Mouse (Mus musculus) midbrain, embryonic 15.5 days (tissue): Measurements from ENCODE around the gene B3gntl1. TPM values are rescaled to one million over a fixed set of nuclear protein-coding genes. Genes with fewer than 3 reads are reported as not detected.
"Not testable (repeated sequence)": the region's sequence is repeated elsewhere in the genome, so short reads cannot be mapped to it uniquely, and the experiment has no call there.

Experiments used
- ATAC-seq: fragments of 200-750 bp; cut with Nextera tagmentation; replicated peaks from 2 replicates; pipeline ENCODE4 v1.8.0; 2017; ENCODE audit warnings: moderate TSS enrichment
- H3K27ac ChIP-seq: fragments of 300-500 bp; sonication (generic); 2 replicates; pipeline ENCODE4 v1.5.1; 2015; ENCODE audit warnings: mild to moderate bottlenecking, inconsistent platforms
- H3K27me3 ChIP-seq: fragments of 300-500 bp; sonication (generic); replicated peaks from 2 replicates; pipeline ENCODE4 v1.6.1; 2015; ENCODE audit warnings: inconsistent platforms
- H3K36me3 ChIP-seq: fragments of 300-500 bp; sonication (generic); replicated peaks from 2 replicates; pipeline ENCODE4 v1.6.1; 2015; ENCODE audit warnings: inconsistent platforms
- H3K4me1 ChIP-seq: fragments of 300-500 bp; sonication (generic); 2 replicates; pipeline ENCODE4 v1.6.1; 2015; ENCODE audit warnings: inconsistent platforms
- H3K4me2 ChIP-seq: fragments of 300-500 bp; sonication (generic); 2 replicates; pipeline ENCODE4 v1.6.1; 2015; ENCODE audit warnings: inconsistent platforms, mild to moderate bottlenecking, moderate library complexity
- H3K4me3 ChIP-seq: fragments of 300-500 bp; sonication (generic); 2 replicates; pipeline ENCODE4 v1.5.1; 2015; ENCODE audit warnings: mild to moderate bottlenecking, inconsistent platforms
- H3K9ac ChIP-seq: fragments of 300-500 bp; sonication (generic); 2 replicates; pipeline ENCODE4 v1.6.1; 2015; ENCODE audit warnings: mild to moderate bottlenecking, inconsistent platforms
- H3K9me3 ChIP-seq: fragments of 300-500 bp; sonication (generic); 2 replicates; pipeline ENCODE4 v1.6.1; 2016; ENCODE audit warnings: inconsistent platforms
- WGBS: fragments of 180-500 bp; shearing (Covaris S2); methylation state at CpG from one replicate; pipeline ENCODE4 v1.1.7; 2015; ENCODE audit warnings: mixed read lengths; 5-methylcytosine and 5-hydroxymethylcytosine counted together
- polyA plus RNA-seq: library from polyadenylated mRNA; unstranded; fragments of >200 nt; fragmentation: Nextera tagmentation; extraction: Ambion mirVana; gene quantifications from 2 replicates; pipeline ENCODE4 v1.2.1, GENCODE M21; 2015

Gene B3gntl1
- polyA plus RNA-seq, 1 experiment from 2014 or later: 7.3 TPM

DNA sequence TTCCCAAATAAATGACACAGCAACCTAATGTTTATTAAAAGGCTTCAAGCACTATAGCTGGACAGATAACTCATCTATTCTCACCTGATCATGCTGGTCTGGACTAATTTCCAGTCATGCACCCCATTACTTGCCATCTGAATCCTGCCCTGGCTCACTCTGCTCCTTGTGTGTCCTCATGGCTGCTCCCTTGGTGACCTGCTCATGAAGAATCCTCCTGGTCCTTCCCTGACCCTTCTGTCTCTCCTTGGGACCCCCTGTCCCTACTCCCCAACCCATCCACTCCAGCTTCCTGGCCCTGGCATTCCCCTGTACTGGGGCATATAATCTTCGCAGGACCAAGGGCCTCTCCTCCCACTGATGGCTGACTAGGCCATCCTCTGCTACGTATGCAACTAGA is 3.9 kb upstream of the B3gntl1 start:
- Histone ChIP-seq H3K27ac (no peak overlapping the region), H3K36me3 (no peaks in the 10 kb centered on the region), H3K4me2 (no peak overlapping the region), H3K4me3 (no peak overlapping the region), H3K9ac (no peak overlapping the region), H3K27me3 (no peaks in the 10 kb centered on the region), H3K4me1 (peaks cover 9% of the 10 kb centered on the region; the same call in 1 of the 2 replicates), H3K9me3 (no peaks in the 10 kb centered on the region)
- WGBS: 89% methylated on average over 2 of the region's 2 CpGs
- no peak for ATAC-seq

DNA sequence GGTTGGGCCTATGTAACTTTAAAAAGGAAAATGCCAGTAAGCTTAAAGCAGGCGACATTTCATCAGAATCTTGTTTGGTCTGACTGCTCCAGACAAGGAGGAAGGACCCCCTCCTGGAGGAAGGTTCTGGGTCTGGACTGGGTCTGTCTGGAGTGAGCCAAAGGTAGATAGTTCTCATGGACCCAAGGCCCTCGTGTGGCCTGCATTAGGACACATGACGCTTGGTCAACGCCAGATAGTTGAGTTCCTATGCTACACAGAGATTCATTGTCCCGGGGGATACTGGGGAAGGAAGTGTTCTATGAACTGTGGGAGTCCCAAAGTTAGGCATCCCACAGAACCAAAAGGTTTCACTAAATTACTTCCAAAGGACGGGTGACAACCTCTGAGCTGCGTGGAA is 676 bp upstream of the B3gntl1 start:
- Histone ChIP-seq H3K4me1 (peaks cover 9% of the 10 kb centered on the region; the same call in 1 of the 2 replicates), H3K36me3 (no peaks in the 10 kb centered on the region), H3K4me2 (peak overlapping the region; percentile 57), H3K9ac (peak overlapping the region; percentile 78), H3K4me3 (peak overlapping the region; percentile 72), H3K27ac (peak overlapping the region; percentile 94), H3K27me3 (no peaks in the 10 kb centered on the region), H3K9me3 (no peaks in the 10 kb centered on the region)
- 70% methylated on average over 7 of the region's 7 CpGs for WGBS
- peak; percentile 18 for ATAC-seq

DNA sequence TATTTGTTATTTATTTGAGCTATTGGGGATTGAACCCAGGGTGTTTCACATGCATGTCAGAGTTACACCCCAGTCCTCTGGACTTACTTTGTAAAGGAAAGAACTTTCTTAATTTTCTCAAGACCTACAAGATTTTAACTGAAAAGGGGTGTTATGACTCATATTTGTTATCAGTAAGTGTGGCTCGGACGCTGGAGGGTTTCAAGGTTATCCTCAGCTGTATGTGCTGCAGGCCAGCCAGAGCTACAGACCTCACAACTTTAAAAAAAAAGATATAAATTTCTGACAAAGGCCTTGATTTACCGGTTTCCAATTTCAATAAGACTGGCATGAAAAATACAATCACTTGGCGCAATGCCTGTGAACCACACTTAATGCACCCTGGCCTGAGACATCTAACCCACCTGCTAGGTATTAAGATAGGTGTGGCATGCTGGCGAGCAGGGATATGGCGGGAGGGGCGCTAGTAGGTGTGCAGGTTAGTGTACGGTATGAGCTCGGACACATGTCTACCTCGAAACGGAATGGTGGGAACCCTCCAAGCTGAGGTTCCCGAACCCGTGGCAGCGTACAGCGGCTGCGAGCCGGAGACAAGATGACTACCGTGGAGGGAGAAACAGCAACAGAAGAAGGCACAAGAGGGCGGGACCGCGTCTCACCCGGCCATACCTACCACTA is 502 bp downstream of the B3gntl1 start:
- peaks cover 9% of the 10 kb centered on the region; the same call in 1 of the 2 replicates for H3K4me1 ChIP-seq
- no peaks in the 10 kb centered on the region for H3K36me3 ChIP-seq
- ATAC-seq: peak; percentile 76
- H3K9ac ChIP-seq: peak overlapping the region; percentile 78
- H3K27me3 ChIP-seq: no peaks in the 10 kb centered on the region
- no peaks in the 10 kb centered on the region for H3K9me3 ChIP-seq
- peak overlapping the region; percentile 94 for H3K27ac ChIP-seq
- H3K4me3 ChIP-seq: peak overlapping the region; percentile 72
- WGBS: 3% methylated on average over 22 of the region's 22 CpGs
- H3K4me2 ChIP-seq: peak overlapping the region; percentile 57

DNA sequence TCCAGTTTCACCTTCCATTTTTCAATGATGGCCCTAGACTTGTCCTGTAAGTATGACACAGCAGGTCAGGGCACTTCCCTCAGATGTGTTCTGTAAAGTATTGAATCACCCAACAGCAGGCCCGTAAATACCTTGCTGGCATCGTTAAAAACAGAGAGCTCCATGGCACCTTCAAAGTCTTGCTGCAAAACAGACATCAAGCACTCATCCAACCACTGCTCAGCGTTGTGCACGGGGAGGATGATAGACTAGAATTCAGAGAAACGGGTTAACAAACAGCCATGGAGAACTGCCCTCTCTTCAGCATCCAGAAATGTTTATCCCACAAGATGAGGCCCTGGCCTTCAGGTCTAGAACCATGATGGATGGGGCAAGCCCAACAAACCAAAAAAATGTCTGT is 2.0 kb downstream of the B3gntl1 start:
- Histone ChIP-seq H3K27ac (no peak overlapping the region), H3K4me2 (no peak overlapping the region), H3K4me3 (no peak overlapping the region), H3K4me1 (peaks cover 9% of the 10 kb centered on the region; the same call in 1 of the 2 replicates), H3K27me3 (no peaks in the 10 kb centered on the region), H3K36me3 (no peaks in the 10 kb centered on the region), H3K9ac (no peak overlapping the region), H3K9me3 (no peaks in the 10 kb centered on the region)
- ATAC-seq: no peak
- 95% methylated on average over 5 of the region's 5 CpGs for WGBS

DNA sequence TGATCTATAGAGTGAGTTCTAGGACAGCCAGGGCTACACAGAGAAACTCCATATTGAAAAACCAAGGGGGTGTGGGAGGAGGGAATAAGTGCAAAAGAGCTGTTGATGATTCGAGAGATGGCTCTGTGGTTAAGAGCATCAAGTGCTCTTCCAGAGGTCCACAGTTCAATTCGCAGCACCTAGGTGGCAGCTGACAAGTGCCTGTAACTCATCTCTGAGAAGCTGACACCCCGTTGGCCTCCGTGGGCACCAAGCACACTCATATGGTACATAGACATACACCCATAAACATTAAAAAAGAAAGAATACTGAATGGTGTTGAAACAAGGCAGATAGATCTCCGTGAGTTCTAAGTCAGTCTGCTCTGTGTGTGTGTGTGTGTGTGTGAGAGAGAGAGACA is 4.2 kb downstream of the B3gntl1 start:
- Histone ChIP-seq H3K4me1 (peaks cover 8% of the 10 kb centered on the region; the same call in 1 of the 2 replicates), H3K27ac (no peak overlapping the region), H3K27me3 (no peaks in the 10 kb centered on the region), H3K4me2 (no peak overlapping the region), H3K9ac (no peak overlapping the region), H3K4me3 (no peak overlapping the region), H3K9me3 (no peaks in the 10 kb centered on the region), H3K36me3 (no peaks in the 10 kb centered on the region)
- 95% methylated on average over 5 of the region's 5 CpGs for WGBS
- no peak for ATAC-seq

DNA sequence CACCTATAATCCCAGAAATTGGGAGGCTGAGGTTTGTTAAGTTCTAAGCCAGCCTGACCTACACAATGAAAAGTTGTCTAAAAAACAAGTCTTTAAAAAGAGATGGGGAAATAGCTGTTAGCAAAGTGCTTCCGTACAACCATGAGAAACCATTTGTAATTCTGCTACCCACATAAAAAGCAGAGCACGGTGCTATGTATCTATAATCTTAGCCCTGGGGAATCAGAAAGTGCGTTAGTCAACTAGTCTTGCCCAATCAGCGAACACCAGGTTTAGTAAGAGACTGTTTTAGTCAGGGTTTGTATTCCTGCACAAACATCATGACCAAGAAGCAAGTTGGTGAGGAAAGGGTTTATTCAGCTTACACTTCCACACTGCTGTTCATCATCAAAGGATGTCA is 5.4 kb downstream of the B3gntl1 start:
- no peak for ATAC-seq
- no peaks in the 10 kb centered on the region for H3K9me3 ChIP-seq
- no peak overlapping the region for H3K4me3 ChIP-seq
- no peaks in the 10 kb centered on the region for H3K27me3 ChIP-seq
- H3K4me2 ChIP-seq: no peak overlapping the region
- H3K36me3 ChIP-seq: no peaks in the 10 kb centered on the region
- no peak overlapping the region for H3K27ac ChIP-seq
- 94% methylated on average over 4 of the region's 4 CpGs for WGBS
- peaks cover 6% of the 10 kb centered on the region; the same call in 1 of the 2 replicates for H3K4me1 ChIP-seq
- no peak overlapping the region for H3K9ac ChIP-seq

DNA sequence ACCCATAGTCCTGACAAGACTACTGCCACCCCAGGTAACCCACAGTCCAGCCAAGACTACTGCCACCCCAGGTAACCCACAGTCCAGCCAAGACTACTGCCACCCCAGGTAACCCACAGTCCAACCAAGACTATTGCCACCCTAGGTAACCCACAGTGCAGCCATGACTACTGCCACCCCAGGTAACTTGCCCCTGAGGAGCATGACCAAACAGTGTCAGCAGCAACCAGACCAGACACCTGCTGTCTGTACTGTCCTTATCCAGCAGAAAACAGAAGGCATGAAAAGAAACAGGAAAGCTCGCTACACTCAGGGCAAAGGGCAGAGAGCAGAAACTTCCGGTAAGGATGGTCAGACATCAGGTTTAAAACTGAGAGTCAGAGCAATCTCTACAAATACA is 11.8 kb downstream of the B3gntl1 start:
- ATAC-seq: no peak
- 81% methylated on average over 2 of the region's 2 CpGs for WGBS
- Histone ChIP-seq H3K4me1 (no peaks in the 10 kb centered on the region), H3K9me3 (no peaks in the 10 kb centered on the region), H3K4me3 (no peak overlapping the region), H3K4me2 (no peak overlapping the region), H3K36me3 (no peaks in the 10 kb centered on the region), H3K9ac (no peak overlapping the region), H3K27me3 (no peaks in the 10 kb centered on the region), H3K27ac (no peak overlapping the region)

DNA sequence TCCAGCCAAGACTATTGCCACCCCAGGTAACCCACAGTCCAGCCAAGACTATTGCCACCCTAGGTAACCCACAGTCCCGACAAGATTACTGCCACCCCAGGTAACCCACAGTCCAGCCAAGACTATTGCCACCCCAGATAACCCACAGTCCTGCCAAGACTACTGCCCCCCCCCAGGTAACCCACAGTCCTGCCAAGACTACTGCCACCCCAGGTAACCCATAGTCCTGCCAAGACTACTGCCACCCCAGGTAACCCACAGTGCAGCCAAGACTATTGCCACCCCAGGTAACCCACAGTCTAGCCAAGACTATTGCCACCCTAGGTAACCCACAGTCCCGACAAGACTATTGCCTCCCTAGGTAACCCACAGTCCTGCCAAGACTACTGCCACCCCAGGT is 12.3 kb downstream of the B3gntl1 start:
- not testable (repeated sequence) for H3K4me2 ChIP-seq, H3K4me3 ChIP-seq, H3K27ac ChIP-seq, H3K9me3 ChIP-seq, H3K4me1 ChIP-seq, H3K9ac ChIP-seq, H3K27me3 ChIP-seq, ATAC-seq, H3K36me3 ChIP-seq
- 98% methylated on average over 2 of the region's 2 CpGs for WGBS

DNA sequence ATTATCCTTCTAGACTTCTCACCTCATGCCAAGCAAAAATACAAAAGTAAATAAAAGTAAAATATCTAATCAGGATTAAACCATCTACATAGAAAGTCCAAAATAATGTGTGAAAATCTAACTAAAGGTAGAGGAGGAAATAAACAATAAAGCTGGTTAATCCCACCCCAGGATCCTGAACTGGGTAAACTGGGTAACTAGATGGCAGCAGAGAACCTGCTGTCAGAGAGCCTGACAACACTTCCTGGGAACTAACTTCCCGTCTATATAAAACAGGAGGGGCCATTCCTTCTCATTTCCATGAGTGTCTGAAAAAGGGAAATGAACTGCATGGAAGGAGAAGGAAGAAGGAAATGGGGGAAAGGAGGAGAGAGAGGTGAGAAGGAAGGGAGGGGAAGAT is 14.8 kb downstream of the B3gntl1 start:
- Histone ChIP-seq H3K4me2 (no peak overlapping the region), H3K4me1 (no peaks in the 10 kb centered on the region), H3K4me3 (no peak overlapping the region), H3K9ac (no peak overlapping the region), H3K27ac (no peak overlapping the region), H3K27me3 (no peaks in the 10 kb centered on the region), H3K36me3 (no peaks in the 10 kb centered on the region), H3K9me3 (no peaks in the 10 kb centered on the region)
- 56% methylated on average over 1 of the region's 1 CpGs for WGBS
- no peak for ATAC-seq

DNA sequence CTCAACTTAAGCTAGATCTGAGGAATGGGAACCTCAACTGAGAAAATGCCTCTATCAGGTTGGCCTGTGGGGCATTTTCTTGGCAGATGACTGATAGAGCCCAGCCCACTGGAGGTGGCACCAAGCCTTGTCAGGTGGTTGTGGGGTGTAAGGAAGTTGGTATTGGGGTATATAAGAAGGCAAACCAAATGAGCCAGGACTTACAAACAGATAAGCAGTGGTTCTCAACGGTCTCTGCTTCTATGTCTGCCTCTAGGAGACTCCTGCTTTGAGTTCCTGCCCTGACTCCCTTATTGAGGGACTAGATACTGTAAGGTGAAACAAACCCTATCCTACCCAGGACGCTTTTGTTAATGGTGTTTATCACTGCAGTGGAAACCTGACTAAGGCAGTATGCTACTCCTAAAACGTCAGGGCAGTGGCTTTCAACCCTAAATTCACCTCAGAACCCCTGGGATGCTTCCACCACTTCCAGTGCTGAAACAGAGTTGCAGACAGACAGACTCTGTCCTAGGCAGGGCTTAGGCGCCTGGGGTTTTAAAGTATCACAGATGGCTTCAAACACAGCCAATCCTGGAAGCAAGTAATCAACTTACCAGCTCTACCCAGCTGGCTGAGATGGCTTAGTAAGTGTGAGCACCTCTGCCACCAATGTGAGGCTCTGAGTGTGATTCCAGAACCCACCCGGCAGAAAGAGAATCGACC is 17.0 kb downstream of the B3gntl1 start:
- Histone ChIP-seq H3K4me2 (no peak overlapping the region), H3K9ac (no peak overlapping the region), H3K4me3 (no peak overlapping the region), H3K27ac (no peak overlapping the region), H3K36me3 (no peaks in the 10 kb centered on the region), H3K9me3 (no peaks in the 10 kb centered on the region), H3K27me3 (no peaks in the 10 kb centered on the region), H3K4me1 (no peaks in the 10 kb centered on the region)
- no peak for ATAC-seq
- WGBS: 87% methylated on average over 6 of the region's 6 CpGs

DNA sequence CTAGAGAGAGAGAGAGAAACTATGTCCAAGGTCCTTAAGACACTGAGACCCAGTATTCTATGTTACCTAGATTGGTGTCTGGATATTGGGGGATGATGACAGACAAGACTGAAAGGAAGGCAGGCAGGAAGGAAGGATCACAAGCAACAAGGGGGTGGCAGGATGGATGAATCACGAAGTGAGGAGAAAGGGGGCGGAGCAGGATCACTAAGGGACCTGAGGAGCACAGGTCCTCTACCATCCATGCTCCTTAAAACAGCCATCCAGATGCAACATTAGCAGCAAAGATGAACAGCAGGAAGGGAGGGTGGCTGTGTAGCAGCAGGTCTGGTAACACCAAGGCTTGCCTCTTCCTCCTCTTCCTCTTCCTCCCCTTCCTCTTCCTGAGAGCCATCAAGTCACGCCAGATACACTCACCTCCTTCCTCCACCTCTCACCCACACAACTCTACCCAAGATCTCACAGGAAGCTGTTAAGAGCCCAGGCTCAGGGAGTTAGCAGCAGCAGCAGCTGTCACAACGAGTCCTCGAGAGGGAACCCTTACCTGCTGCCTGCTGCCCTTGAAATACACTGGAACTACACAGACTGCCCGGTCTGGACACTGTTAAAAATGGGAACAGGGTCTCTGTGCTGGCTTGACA is 17.7 kb downstream of the B3gntl1 start:
- Histone ChIP-seq H3K4me1 (no peaks in the 10 kb centered on the region), H3K4me3 (no peak overlapping the region), H3K9ac (no peak overlapping the region), H3K27ac (no peak overlapping the region), H3K9me3 (no peaks in the 10 kb centered on the region), H3K27me3 (no peaks in the 10 kb centered on the region), H3K36me3 (no peaks in the 10 kb centered on the region), H3K4me2 (no peak overlapping the region)
- no peak for ATAC-seq
- 85% methylated on average over 6 of the region's 6 CpGs for WGBS

DNA sequence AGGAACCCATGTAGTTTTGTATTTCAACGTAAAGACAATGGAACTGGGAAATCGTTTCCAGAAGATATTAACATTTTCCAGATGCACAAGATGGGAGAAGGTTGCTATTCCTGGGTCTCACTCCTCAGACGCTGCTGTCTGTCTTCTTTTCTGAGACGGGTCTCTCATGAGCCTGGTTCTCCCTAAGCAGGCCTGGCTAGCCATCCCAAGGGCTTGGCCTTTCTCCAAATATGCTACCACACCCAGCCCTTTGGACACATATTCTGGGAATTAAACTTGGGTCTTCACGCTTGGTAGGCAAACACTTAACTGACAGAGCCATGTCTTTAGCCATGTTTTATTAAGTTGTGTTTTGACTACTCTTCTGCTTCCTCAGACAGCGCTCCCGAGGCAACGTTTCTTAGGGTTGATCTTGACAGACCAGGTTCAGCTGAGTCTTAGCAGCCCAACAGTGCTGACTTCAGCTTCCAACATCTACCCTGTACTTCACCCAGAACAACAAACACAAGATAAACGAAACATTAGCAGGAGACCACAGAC is 18.5 kb downstream of the B3gntl1 start:
- H3K36me3 ChIP-seq: no peaks in the 10 kb centered on the region
- no peaks in the 10 kb centered on the region for H3K4me1 ChIP-seq
- no peaks in the 10 kb centered on the region for H3K9me3 ChIP-seq
- no peak overlapping the region for H3K27ac ChIP-seq
- H3K9ac ChIP-seq: no peak overlapping the region
- ATAC-seq: no peak
- WGBS: 86% methylated on average over 9 of the region's 9 CpGs
- no peak overlapping the region for H3K4me3 ChIP-seq
- no peak overlapping the region for H3K4me2 ChIP-seq
- H3K27me3 ChIP-seq: no peaks in the 10 kb centered on the region
